Mouse (Mus musculus) Muller cell, postnatal 12 days (primary cell): Measurements from ENCODE around the gene Cacng5.
A peak's percentile ranks its signal among the peaks of the same experiment; 100 is the strongest.

Experiments used
- DNase-seq: peaks from one replicate; pipeline ENCODE4 v3.0.0-alpha.2; 2015; ENCODE audit errors: inconsistent ontology term

Gene Cacng5

DNA sequence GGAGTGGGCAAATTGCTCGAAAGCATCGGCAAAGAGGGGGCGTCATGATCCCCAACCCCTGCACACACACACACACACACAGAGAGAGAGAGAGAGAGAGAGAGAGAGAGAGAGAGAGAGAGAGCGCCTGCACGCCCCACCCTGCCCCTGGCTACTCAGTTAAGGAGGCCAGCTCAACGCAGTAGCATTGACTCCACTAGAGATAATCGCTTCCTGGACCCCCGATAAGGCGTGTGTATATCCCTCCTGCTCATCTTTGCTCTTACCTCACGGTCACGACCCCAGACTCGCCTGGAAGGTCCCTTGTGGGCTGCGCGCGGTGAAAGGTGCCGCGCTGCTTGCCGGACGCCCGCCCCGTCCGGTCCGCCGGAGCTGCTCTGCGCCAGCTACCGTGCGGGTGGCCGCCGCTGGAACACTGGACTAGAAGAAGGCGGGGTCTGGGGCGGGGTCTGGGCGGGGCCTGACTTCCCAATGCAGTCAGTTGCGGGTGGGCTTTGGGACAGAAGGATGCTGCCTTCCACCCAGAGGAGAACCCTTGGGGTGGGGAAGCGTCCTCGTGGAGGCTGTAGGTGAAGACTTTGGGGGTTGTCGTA, at the start of gene Cacng5:
Cacng5 (minus strand) TSS at position 422 of the 593 bp plus-strand sequence.
- DNase-seq: peak; percentile 27

DNA sequence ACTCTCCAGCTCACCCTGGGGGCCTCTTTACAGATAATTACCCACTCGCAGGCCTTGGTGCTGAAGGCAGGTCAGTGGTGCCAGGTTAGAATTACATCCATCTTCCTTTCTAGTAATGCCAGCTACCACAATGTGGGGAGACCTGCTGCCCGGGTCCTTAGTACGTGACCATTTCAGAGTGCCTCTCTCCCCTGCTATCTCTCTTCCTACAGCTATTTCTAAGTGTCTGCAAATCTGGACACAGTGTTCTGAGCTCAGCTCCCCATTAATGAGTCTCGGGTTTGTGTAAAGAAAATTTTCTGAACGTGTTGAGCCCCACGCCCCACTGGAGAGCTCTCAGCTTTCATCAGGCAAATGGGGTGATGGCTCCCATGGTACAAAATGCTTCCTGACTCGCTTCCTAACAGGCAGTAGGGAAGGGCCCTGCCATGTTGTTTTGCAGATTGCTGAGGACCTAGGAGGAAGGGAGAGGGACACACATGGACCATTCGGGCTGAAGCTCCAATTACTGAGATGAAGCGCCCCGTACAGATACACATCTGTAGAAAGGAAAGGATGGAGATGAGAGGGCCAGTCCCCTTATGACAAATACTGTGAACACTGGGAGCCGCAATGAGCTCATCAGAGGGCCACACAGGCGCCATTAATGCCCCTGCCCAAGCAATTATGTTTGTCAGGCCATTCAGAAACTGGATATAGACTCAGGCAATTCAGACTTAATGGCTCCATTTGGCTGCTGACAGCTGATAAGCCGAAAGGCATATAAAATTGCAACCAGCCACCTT, 42.9 kb upstream of the Cacng5 start:
- DNase-seq: no peak

DNA sequence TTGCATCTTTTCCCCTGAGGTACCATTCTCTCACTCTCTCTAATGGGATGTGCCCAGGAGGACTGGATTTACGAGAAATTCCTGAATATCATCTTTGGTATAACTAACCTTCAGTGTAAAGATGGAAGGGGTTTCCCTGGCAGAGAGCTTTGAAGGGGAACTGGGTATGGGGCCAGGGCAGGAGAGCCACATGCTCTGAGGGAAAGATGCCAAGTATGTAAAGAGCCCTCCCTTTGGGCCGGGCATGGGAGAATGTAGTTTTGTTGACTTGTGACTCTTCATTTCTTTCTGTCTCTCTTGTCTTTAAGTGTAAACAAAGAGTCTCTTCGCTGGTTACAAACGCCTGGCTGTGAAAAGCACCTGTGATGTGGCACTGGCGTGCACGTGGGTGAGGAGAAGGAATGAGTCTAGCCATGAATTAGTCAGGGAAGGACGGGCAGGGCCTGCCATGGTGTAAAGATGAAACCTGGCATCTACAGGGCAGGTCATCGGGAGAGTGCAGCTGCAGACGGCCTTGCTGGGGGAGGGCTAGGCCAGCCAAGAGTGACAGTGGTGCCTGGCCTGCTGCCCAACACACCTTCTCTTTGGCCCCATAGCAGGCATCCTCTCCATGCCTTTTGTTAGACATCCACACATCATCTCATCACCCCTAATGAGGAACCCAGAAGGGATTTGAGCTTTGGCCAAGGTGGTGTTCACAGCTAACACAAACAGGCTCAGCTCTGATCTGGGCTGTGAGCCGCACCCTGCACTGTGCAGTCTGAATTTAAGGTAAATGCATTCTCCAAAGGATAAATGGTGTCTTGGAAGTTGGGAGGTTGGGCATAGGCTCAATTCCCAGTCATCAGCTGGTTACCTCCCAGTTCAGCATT, 40.6 kb upstream of the Cacng5 start:
- DNase-seq: peak; percentile 23

DNA sequence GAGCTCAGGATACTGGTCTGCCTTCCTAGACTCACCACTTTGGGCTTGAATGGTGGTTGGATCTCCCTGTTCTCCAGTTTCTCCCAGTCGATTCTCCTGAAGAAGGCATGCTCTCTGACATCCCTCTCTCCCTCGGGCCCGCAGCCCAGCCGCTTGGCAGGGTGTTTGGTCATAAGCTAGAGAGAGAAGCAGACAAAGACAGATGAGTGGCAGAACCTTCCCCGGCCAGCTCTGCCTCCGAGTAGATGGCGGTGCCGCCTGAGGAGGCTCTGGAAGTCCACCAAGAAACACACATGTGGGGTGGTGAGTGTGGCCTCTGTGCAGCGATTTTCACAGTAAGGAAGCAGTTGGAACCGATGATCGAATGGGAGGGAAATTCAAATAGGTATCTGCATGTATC, 36.6 kb upstream of the Cacng5 start:
- peak; percentile 13 for DNase-seq

- no peak for DNase-seq
These were observed 35.8 kb upstream of the Cacng5 start for GRCm38 (mm10) chr11:107950658-107951057.

DNA sequence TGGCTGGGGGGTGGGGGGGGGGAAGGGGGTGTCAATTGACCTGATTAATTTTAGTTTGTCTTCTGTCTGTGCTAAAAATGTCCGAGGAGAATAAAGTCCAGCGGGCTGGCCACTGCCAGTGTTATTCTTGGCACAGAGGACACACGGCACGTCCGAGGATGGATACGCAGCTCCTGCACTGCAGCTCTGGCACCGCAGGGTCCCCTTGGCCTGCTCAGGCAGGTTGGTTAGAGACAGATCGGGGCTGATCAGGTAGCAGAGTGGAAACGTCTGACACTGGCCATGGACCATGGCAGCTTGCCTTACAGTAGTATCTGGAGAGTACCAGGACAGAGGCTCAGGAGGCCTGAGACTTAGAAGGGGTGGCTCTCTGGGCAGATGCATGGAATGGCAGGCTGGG, 35.4 kb upstream of the Cacng5 start:
- DNase-seq: peak; percentile 14

DNA sequence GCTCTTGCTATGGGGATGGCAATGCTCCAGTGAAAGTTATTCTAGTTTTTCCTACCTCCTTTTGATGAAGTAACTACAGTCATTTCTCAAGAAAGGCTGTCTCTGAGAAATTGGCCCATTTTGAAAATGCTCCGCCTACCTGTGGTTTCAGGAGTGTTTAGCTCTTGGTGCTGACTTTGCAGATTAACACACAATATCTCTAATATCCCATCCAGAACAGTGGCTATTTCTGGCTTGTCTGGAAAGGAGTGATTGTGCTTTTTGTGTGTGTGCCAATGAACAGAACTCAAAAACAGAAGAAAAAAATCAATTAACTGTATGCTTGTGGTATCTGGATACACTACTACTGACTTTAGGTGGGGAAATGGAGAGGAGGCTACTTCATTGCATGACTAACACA, 33.1 kb upstream of the Cacng5 start:
- DNase-seq: no peak

GRCm38 (mm10) chr11:107946823-107947222, 32.0 kb upstream of the Cacng5 start:
- DNase-seq: no peak

DNA sequence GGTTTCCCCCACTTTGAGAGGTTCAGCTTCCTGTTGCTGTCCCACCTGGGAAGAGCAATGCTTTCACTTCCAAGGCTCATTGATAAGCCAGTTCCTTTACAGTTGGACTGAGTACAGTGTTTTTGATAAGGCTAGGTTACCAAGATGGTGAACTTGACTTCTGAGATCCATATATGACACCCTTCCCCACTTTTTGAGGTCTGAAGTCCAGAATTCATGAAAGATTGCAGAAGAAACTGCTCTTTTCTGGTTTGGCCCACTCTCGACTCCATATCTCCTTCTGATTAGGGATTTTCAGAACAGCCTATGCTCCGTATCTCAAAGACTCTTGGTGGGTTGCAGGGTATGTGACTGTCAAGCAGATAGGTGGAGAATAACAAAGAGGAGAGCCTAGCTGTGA, 22.1 kb upstream of the Cacng5 start:
- DNase-seq: no peak

- DNase-seq: no peak
These were observed 16.9 kb upstream of the Cacng5 start for GRCm38 (mm10) chr11:107931721-107932120.

DNA sequence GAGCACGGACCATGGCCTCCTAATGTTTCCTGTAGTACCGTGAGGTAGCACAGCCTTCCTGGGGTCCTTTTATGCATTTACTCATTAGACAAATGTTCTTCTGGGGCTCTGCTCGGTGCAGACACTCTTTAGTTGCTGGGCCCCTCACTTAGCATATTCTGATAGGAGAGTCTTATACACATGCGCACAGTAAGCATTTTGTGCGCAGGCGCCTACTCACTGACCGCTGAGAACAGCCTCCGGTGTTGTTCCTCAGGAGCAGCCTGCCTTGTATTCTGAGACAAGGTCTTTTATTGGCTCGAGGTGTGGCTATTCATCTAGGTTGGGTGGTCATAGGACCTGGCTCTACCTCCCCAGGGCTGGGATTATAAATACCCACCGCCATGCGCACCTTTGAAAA, 16.4 kb upstream of the Cacng5 start:
- no peak for DNase-seq

GRCm38 (mm10) chr11:107929712-107930111, 14.9 kb upstream of the Cacng5 start:
- DNase-seq: no peak

- peak; percentile 41 for DNase-seq
These were observed 5.1 kb upstream of the Cacng5 start for GRCm38 (mm10) chr11:107919852-107920508.

DNA sequence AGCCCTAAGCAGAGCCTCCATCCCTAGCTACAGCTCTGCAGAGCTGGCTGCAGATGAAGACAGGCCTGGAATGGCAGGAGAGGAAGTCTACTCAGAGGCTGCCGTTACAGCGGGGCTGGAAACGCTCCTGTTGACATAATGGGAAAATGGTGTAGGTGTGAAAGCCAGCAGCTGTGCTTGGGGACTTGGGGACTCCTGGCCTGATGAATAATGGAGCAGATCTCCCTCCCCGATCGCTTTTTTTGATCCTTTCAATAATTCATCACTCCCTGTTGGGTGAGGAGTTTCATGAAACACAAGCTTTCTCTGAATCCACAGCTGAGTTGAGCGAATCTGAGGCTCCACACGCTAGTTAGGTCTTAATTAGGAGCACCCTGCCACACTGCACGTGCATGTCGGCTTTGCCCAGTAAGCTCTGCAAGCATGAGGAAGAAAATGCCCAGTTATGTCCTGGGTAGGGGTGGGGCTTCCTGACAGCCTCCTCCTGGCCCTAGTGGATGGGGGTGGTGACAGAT, 2.9 kb upstream of the Cacng5 start:
- DNase-seq: no peak

DNA sequence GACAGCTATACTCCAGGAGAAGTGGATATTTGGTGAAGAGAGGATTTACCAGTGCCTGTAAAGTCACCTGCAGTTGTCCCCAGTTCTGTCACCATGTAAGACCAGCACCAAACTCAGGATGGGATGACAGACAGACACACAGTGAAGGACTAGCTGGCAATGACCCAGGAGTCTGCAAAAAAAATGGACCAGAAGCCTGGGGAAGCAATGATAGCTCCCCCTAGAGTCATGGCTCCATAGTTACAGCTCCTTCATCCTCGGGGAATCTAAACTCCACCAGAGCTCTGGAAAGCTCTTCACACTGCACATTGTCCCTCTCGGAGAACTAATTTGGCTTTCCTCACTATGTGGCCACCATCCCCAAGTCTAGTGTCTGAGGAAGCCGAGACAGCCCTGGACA, 1.5 kb downstream of the Cacng5 start:
- DNase-seq: no peak

DNA sequence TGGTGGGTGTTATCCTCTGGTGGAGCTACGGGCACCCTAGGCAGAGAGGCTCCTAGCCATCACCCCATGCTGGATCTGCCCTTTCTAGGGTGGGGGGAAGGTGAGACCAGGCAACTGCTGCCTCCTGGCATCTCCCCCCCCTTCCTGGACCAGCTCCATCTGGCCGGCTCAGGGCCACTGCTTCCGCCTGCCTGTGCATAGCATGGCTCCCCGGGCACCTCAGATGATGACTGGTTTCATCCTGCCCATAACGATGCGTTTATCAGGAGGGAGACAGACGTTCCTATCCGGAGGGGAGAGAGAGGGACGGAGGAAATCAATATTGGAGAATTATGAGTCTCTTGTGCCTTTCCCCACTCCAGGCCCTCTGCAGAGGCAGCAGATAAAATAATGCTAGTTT, 9.5 kb downstream of the Cacng5 start:
- no peak for DNase-seq

DNA sequence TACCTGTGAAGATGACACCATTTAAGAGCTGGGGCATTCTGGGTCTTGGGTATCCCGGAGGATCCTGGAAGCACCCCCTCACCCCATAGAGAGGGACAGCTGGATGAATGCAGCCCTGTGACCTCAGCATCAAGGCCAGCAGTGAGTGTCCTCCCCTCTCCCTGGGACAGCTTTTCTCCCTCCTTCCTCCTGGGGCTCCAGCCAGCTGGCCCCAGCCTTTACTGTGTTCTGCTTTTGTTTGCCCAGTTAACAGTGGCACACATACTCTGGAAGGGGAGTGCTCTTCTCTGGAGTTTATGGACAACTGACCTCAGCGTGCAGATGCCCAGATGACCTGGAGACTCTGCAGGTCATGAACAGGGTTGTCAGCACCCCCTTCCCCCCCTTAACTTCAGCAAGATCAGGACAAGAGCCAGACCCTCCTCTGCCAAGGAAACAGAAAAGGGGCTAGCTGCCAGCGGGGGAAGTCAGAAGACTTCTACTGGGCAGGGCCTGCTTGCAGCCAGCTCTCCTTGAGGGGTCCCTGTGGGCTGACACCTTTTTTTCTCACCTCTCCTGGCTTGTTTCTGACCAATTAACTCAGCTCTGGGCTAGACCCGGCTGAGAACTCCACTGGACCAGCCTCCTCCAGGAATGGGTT, 10.8 kb downstream of the Cacng5 start:
- DNase-seq: peak; percentile 63

- DNase-seq: no peak
These were observed 14.4 kb downstream of the Cacng5 start for GRCm38 (mm10) chr11:107900470-107900869.

GRCm38 (mm10) chr11:107898698-107899097, 16.2 kb downstream of the Cacng5 start:
- no peak for DNase-seq

GRCm38 (mm10) chr11:107895635-107896034, 19.2 kb downstream of the Cacng5 start:
- no peak for DNase-seq

- no peak for DNase-seq
These were observed 23.5 kb downstream of the Cacng5 start for GRCm38 (mm10) chr11:107891377-107891776.
